ENCODE assay signal across 8 mouse cellular contexts in genomic region chr17:11993249-11993648, GRCm38 (mm10).
A peak's percentile ranks its signal among the peaks of the same experiment; 100 is the strongest.
DNase-seq lines count a peak whose midpoint lies in the region; ATAC-seq lines count a peak whose summit lies in the region.

No protein-coding gene starts in this region.

- H3K9me3 ChIP-seq in forebrain, embryonic 16.5 days (ENCODE audit: control insufficient read depth, low read length): no peaks in the 10 kb centered on the region

- H3K27ac ChIP-seq in forebrain, embryonic 16.5 days (ENCODE audit: low read length): no peak overlapping the region

- no peak overlapping the region for H3K4me3 ChIP-seq in forebrain, embryonic 16.5 days (replicated peaks; ENCODE audit: low read length)

- DNase-seq in adrenal gland, adult 18-20 months (ENCODE audit: low spot score in 2 of 2): peak; percentile 15 to 31
- no peak for DNase-seq in adrenal gland, adult 8-10 months
- peak; percentile 9 for DNase-seq in CD4-positive helper T cell, adult 2 months (ENCODE audit: low read depth, low spot score)
- peak; percentile 39 for DNase-seq in cerebellum, adult 11 months
- peak; percentile 69 to 72 for DNase-seq in kidney, postnatal 4 days
- peak; percentile 20 for DNase-seq in splenic B cell, adult 2 months (ENCODE audit: low read depth, low spot score)

- H3K9ac ChIP-seq in forebrain, embryonic 16.5 days (replicated peaks; ENCODE audit: low read depth, low read length): no peak overlapping the region

- no peaks in the 10 kb centered on the region for H3K27me3 ChIP-seq in forebrain, embryonic 16.5 days (replicated peaks; ENCODE audit: control insufficient read depth, insufficient read depth, low read length)
- H3K27me3 ChIP-seq in splenic B cell, adult 2 months (ENCODE audit: control insufficient read depth, insufficient read depth, low read length, poor library complexity, severe bottlenecking): no peaks in the 10 kb centered on the region

- ATAC-seq in forebrain, embryonic 16.5 days: peak; percentile 79
- peak; percentile 63 for ATAC-seq in megakaryocyte progenitor cell, adult 5-6 weeks (replicated peaks; ENCODE audit: poor library complexity)

- H3K4me2 ChIP-seq in forebrain, embryonic 16.5 days (ENCODE audit: low read length): 0 out of 2 replicates have a peak overlapping the region, but pooled peaks have one; percentile 8

- 28% methylated on average over 8 of the region's 8 CpGs for WGBS in forebrain, embryonic 16.5 days

- H3K4me1 ChIP-seq in forebrain, embryonic 16.5 days (replicated peaks; ENCODE audit: control insufficient read depth, insufficient read depth, low read length): peaks cover 3% of the 10 kb centered on the region

- no peaks in the 10 kb centered on the region for H3K36me3 ChIP-seq in forebrain, embryonic 16.5 days (ENCODE audit: control insufficient read depth, insufficient read depth)
- no peaks in the 10 kb centered on the region for H3K36me3 ChIP-seq in splenic B cell, adult 2 months (ENCODE audit: control insufficient read depth, insufficient read depth, low read length, poor library complexity, severe bottlenecking)
